Mouse (Mus musculus) cerebellum, postnatal 36 days (tissue): ENCODE results near the gene Nmrk2.

Experiments used
- DNase-seq, 2 experiments: peaks; one replicate each; pipeline ENCODE4 v3.0.0; 2021 to 2022; ENCODE audit warnings: mixed read lengths in 2 of 2

Gene Nmrk2

DNA sequence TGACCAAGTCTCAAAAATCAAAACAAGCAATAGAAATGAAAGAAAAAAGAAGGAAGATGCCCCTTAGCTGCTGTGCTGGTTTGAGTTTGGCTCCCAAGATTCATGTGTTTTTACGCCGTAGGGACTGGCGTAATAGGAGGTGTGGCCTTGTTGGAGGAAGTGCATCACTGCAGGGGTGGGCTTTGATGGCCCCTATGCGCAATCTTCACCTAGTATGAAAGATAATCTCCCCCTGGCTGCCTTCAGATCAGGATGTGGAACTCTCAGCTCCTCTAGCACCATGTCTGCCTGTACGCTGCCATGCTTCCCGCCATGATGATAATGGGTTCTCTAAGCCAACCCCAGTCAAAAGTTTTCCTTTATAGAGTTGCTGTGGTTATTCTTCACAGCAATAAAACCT is 14.4 kb upstream of the Nmrk2 start:
- no peak for DNase-seq

DNA sequence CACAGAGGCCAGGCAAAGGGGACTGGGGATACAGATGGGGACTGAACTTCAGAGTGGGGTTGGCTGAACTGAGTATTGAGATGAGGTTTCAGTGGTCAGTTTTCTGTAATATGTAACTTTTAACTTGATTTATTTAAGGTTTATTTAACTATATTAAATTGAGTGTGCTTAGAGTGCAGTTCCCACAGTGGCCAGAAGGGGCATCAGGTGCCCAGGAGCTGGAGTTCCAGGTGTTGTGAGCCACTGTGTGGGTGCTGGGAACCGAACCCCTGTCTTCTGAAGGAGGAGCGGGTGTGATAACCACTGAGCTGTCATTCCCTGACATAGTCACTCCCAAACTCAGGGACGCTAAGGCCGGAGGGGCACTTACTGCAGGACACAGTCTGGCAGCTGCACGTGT is 8.3 kb upstream of the Nmrk2 start:
- DNase-seq = no peak

DNA sequence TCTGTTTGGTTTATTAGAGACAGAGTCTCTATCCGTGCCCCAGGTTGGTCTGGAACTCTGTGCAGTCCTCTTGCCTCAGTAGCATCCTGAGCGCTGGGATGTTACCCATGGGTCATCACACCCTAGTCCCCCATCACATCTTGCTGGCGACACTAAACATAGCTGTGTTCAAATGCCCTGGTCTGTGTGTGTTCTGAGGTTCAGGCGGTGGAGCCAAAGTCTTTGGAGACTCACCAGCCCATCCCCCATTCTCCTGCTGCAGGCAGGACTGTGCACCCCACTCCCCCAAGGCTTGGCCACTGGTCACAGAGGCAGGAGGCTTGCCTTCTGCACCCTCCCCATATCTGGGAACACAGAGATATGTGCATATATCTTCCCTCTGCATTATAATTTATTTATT is 2.3 kb upstream of the Nmrk2 start:
- no peak for DNase-seq

DNA sequence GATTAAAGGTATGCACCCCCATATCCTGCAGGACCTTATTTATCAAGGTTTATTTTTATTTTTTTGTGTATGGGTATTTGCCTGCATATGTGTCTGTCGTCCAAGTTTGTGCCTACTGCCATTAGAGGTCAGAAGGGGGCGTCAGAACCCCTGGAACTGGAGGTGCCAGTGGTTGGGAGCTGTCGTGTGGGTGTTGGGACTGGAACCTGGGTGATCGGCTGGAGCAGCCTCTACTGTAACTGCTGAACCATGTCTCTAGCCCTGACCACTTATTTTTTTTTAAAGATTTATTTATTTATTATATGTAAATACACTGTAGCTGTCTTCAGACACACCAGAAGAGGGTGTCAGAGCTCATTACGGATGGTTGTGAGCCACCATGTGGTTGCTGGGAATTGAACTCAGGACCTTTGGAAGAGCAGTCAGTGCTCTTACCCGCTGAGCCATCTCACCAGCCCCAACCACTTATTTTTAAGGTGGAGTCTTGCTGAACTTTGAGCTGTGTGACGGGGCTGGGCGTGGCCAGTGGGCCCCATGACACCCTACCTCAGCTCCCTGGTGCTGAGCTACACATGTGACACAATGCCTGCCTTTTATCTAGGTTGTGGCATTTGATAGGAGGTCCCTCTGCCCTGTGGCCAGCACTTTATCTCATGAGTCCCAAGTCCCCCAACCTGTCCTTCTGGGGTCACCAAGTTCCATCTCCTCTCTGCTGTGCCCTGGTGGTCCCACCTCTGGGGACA is 1.3 kb upstream of the Nmrk2 start:
- no peak for DNase-seq

DNA sequence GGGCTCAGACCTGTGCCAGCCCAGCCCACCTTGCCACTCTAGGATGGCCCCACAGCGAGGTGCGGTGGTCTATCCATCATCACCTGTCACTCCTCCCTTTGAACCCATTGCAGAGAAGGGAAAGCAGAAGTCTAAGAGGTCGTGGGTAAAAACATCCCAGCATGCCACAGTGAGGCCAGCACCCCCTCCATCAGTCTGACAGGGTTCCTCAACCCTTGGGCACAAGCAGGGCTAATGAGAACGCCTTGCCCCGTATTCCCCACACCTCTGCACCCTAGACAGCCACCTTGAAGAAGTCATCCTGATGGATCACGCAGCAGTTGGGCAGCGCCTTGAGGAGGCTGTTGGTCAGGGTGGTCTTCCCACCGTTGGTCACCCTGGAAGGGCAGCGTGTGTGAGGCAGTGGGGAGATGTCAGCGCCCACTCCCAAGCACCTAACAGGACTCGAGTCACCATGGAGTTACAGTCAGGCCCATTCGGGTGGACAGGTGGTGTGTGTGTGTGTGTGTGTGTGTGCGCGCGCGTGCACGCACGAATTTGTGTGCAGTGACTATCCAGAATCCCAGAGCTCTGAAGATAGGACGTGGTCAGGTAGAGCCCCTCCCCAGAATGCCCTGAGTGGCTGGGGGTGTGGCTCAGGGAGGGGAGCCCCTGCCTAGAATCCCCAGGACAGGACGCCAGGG is 1.1 kb downstream of the Nmrk2 start:
- DNase-seq = no peak

DNA sequence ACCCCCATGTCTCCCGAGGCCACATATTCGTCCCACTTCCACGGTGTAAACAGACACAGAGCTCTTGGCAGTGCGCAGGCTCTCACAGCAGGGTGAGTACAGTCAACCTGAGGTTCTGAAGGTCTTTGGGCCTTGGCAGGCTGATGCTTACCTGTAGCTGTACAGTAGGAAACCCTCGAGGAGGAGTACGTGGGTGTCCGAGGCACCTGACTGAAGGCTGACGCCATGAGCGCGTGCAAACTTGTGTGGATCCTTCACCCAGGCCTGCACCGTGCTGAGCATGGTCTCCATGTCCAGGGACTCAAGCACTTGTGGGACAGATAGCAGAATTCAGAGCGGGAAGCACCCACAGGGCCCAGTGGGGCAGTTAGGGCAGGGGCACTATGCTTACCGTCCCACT is 1.7 kb downstream of the Nmrk2 start:
- DNase-seq = no peak

DNA sequence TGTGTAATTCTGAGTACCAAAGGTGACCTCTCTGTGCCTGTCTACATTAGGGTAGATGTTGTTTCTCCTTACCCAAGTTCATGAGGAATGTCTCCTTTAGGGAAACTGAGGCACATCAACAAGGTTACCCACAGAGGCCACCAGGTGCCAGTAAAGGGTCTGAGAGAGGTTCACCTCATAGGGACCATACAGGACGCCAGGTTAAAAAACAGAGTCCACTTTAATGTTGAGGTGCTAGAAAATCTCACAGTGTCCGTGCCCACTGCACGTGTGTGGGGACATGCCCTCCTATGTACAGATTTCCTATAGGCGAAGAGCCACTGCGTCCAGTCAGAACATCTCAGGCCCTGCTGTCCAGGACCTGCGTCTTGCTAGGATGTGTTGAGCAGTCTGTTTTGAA is 2.9 kb downstream of the Nmrk2 start:
- no peak for DNase-seq

DNA sequence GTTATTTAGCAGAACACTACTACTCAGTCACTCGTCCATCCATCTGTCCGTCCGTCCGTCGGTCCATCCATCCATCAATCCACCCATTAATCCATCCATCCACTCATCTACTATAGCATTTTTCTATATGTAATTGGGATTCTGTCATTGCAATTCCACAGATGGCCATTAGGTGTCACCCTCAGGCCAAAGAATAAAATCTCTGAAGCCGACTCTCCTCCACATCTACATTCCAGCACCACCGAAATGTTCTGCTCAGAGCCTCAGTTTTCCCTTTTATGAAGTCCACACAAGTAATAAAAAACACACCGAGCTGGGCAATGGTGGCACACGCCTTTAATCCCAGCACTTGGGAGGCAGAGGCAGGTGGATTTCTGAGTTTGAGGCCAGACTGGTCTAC is 3.6 kb downstream of the Nmrk2 start:
- DNase-seq = peak; percentile 62 to 84

DNA sequence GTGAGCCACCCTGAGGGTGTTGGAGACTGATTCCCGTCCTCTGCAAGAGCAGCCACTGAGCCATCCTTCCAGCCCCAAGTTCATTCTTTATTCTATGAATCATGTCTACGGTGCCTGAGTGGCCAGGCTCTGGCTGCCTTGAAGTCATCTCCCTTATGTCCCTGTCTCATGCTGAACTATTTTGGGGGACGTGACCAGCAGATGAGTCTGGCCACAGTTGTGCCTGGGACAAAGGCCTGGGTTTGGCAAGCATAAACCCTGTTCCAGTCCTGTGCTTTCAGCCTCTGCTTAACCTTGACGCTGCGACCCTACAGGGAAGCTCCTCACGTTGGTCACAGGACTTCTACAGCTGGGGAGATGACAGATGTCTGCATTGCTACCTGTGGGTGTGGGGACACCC is 4.5 kb downstream of the Nmrk2 start:
- DNase-seq = no peak

DNA sequence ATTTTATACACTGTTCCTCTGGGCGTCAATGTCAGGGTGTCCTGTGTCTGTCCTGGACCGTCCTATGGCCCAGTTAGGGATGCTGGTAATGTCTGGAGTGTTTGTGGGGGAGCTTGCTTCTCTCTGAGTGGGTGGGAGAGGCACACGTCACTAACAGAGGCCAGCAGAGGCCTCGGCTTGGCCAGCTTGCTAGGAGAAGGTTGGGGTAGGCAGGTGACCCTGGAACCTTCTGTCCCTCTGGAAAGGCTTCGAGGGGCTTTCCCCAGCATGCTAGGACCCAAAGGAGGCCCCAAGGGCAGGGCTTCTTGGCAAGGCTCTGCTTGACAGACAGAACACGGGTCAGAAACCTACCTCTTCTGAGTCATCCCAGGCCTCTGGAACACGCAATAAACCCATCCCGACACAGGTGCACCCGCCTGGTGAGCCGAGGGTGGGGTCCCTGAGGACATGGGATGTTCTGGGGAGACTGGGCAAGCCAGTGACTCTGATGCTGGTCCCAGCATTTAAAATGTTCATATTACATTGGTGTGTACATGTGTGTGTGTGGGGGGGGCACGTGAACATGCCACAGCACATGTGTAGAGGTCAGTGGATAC is 5.3 kb downstream of the Nmrk2 start:
- DNase-seq = no peak

DNA sequence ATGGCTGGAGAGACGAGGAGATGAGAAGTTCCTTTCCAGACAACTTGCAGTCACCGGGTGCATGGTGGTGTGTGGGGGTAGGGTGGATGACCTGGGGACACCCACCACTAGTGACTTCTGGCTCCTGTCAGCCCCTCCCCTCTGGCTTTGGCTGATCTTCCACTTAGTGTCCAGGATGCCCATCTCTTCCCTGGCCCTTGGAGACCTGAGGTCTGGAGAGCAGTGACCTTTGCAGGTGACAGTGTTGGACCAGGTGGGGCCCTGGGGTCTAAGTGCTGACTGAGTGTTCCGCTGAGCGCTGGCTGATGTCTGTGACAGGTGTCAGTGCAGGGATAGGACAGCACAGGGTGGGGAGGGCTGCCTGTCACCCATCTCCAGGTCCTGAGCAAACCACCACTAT is 6.6 kb downstream of the Nmrk2 start:
- no peak for DNase-seq

DNA sequence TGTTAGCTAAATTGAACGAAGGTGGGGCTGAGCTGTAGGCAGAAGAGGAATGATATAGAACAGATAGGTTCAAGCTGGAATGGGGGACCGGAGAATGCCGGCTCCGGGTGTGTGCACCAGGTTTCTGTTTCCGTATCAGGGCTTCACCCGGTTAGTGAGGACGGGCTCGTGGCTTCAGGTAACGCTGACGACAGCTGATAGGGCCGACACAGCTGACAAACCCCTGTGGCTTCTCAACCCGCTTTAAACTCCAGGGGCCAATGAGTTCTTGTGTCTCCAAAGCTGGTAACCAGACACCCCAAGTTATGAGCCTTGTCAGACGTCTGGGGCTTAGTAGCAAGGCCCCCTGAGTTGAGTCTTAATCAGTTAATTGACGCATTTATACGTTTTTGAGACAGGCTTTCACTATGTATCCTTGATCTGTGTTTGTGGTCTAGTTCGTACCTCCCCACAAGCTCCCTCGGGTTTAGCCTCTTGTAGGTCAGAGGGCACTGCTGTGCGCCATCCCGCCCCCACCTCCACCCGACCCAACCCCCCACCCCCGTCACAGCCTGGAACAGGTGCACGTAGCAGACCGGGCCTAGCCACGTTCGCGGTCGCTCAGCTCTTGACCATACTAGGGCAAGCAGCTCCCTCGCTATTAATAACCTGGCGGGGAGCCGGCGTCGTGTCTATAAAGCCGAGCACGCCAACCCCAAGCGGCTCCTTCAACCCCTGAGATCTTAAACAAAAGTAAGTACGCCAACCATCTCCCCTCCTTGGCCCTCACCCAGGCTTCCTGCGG is 7.7 kb downstream of the Nmrk2 start:
- peak; percentile 51 to 53 for DNase-seq

DNA sequence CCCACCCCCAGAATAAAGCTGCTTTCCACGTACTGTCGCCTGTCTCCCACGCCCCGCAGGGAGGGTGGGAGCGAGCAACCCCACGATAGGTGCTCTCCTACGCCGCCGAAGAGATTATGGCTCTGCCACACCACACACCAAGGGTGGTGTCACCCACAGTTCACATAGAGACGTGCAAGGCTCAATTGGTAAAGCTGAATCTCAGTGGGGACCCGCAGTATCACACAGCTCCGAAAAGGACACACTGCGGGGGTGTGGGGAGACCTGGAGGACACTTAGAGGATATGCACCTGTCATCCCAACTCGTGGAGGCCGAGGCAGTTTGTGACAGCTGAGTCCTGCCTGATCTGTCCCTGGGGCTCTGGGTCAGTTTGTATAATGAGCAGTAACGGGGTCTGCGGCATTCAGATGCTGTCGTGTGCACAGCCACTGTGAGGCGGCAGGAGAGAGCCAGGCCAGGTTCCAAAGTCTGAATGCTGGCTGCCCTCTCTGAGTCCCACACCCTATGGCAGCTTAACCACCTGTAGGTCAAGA is 8.8 kb downstream of the Nmrk2 start:
- peak; percentile 41 to 62 for DNase-seq

DNA sequence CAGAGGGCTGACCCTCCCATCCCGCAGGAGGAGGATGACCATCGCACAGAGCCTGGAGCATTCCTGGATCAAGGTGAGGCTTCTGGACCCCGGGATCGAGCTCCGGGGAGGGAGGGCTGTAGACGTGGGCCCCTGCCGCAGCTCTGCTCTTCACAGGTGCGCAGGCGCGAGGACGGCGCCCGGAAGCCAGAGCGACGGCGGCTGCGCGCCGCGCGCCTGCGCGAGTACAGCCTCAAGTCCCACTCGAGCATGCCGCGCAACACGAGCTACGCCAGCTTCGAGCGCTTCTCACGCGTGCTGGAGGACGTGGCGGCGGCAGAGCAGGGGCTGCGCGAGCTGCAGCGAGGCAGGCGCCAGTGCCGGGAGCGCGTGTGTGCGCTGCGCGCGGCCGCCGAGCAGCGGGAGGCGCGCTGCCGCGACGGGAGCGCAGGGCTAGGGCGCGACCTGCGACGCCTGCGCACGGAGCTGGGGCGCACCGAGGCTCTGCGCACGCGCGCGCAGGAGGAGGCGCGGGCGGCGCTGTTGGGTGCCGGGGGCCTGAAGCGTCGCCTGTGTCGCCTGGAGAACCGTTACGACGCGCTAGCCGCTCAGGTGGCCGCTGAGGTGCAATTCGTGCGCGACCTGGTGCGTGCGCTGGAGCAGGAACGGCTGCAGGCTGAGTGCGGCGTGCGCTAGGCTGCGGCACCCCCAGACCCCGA is 9.4 kb downstream of the Nmrk2 start:
- DNase-seq = peak; percentile 85 to 88

DNA sequence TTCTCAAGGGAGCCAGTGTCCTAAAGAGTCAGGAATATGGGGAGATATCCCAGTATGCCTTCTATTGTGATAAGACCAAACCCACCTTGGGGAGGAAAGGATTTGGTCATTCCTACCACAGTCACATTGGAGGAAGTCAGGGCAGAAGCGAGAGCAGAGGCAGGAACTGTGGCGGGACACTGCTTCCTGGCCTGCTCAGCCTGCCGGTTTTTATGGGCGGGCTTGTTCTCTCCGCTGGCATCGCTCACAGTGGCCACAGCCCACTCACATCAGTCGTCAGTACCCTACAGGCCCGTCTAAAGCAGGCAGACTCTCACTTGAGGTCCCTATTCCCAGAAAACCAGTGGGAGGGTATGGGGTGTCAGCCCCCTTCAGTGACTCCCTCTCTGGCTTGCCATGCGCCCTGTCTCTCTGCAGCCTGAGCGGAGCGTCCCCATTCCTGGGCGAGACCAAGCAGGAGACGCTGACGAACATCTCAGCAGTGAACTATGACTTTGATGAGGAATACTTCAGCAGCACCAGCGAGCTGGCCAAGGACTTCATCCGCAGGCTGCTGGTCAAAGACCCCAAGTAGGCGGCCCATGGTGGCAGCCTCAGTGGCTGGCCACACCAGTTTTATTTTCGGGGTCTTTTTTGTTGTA is 10.4 kb downstream of the Nmrk2 start:
- DNase-seq = no peak

DNA sequence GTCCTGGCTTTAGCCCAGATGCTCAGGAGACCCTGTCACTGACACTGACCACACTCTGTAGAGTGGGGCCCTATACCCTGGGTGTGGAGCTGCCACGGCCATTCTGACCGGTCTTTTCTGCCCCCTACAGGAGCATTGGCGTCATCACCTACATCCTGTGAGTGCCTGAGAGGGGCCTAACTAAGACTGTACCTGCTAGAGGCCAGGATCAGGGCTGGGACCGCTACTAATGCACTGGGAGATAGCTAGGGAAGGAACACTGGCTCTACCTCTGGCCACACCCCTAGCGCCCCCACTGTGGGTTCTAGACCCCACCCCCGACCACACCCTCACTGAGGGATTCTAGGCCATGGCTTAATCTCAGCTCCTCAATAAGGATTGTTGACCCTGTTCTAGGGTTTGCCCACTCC is 10.9 kb downstream of the Nmrk2 start:
- no peak for DNase-seq

DNA sequence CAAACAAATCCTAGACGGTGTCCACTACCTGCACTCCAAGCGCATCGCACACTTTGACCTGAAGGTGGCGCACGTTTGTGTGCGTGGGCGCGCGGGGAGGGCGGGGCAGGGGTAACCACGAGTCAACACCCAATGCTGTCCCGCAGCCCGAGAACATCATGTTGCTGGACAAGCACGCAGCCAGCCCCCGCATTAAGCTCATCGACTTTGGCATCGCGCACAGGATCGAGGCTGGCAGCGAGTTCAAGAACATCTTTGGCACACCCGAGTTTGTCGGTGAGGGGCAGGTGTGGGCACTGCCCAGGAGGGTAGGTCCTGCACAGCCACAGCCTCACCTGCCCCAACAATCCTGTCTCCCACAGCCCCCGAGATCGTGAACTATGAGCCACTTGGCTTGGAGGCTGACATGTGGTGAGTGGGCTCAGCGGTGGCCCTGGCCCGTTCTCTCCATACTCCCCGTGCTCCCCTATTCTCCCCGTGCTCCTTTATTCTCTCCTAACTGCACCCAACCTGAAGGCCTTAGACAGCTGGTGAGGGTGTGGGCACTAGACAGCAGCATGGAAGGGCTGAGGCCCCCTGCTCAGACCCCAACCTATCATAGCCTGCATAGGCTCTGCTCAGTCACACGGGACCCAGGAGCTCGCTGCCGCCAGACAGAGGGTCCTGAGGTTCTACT is 11.5 kb downstream of the Nmrk2 start:
- peak in 1 of 2 experiments; percentile 40 for DNase-seq

DNA sequence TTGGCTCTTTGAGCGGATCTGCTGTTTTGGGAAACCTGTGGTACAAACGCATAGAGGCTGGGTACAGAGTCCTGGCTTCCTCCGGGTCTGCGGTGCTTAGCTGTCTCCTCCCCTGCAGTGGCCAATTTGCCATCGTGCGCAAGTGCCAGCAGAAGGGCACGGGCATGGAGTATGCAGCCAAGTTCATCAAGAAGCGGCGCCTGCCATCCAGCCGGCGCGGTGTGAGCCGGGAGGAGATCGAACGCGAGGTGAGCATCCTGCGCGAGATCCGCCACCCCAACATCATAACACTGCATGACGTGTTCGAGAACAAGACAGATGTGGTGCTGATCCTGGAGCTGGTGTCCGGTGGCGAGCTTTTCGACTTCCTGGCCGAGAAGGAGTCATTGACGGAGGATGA is 12.0 kb downstream of the Nmrk2 start:
- no peak for DNase-seq

DNA sequence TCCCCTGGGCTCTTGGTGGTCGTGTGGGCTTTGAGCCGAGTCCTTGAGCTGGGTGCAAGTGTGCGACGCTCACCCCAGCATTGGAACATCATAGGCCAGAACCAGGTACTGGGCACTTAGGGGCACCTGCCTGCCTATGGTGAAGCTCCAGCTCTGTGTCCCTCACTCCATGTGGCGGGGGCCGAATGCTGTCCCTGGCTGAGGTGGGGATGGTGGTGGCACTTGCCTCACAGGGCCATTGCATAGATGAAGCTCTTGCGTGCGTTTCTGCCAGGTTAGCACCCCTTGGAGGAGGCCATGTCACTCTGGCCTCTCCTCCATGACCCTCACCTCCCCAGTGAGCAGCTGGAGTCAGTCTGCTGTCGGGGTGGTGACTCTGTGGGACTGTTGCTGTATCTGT is 14.7 kb downstream of the Nmrk2 start:
- no peak for DNase-seq

DNA sequence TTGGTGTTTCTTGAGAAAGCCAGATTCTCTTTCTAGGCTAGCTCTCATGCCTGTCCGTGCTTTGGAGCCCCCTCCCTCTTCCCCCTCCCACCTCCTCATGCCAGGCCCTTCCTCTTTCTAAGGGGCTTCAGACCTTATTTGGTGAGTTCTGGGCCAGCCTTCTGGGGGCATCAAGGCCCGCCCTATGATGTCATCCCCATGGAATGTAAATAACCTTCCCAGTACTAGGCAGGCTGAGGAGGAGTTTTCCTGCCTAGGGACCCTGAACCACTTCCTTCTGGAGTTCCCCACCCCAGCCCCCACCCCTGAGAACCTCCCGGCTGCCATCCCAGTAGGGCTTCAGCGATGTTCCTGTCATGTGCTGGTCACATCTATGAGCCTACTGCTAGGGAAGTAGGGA is 17.1 kb downstream of the Nmrk2 start:
- DNase-seq = no peak

DNA sequence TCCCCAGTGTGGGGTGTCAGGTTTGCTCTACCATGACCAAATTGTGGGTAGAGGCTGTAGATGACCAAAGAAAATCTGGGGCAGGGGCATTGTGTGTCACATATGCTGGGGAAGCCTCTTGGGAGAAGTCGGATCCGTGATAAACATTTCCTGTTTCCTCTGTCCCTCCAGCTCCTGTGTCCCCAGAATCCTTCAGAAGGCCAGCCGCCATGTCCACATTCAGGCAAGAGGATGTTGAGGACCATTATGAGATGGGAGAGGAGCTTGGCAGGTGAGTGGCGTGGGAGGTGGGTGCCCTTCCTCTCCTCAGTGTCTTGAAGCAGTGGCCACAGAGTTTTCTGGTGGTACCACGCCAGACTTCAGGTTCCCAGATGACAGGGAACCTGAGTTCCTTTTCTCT is 18.0 kb downstream of the Nmrk2 start, which contains the start of gene 4930442H23Rik:
Gene 4930442H23Rik, minus strand, starts transcription at position 45 of the 400 bp plus-strand sequence.
- no peak for DNase-seq
